Mouse (Mus musculus) kidney, embryonic 15.5 days (tissue): ENCODE results near the gene Foxn3. TPM values are rescaled to one million over a fixed set of nuclear protein-coding genes. Genes with fewer than 3 reads are reported as not detected.

Experiments used
- ATAC-seq: fragments of 200-750 bp; cut with Nextera tagmentation; replicated peaks from 2 replicates; pipeline ENCODE4 v1.8.0; 2017; ENCODE audit warnings: moderate TSS enrichment; ENCODE audit not compliant: low FRiP score
- H3K27ac ChIP-seq: fragments of 300-500 bp; sonication (generic); 2 replicates; pipeline ENCODE4 v1.5.1; 2015; ENCODE audit warnings: mild to moderate bottlenecking, inconsistent platforms
- H3K27me3 ChIP-seq: fragments of 300-500 bp; sonication (generic); 2 replicates; pipeline ENCODE4 v1.6.1; 2015; ENCODE audit warnings: inconsistent platforms
- H3K36me3 ChIP-seq: fragments of 300-500 bp; sonication (generic); 2 replicates; pipeline ENCODE4 v1.6.1; 2015; ENCODE audit warnings: inconsistent platforms
- H3K4me1 ChIP-seq: fragments of 300-500 bp; sonication (generic); 2 replicates; pipeline ENCODE4 v1.6.1; 2015; ENCODE audit warnings: inconsistent platforms
- H3K4me2 ChIP-seq: fragments of 300-500 bp; sonication (generic); 2 replicates; pipeline ENCODE4 v1.6.1; 2015; ENCODE audit warnings: moderate library complexity, mild to moderate bottlenecking, inconsistent platforms
- H3K4me3 ChIP-seq: fragments of 300-500 bp; sonication (generic); replicated peaks from 2 replicates; pipeline ENCODE4 v1.5.1; 2015; ENCODE audit warnings: mild to moderate bottlenecking, inconsistent platforms
- H3K9ac ChIP-seq: fragments of 300-500 bp; sonication (generic); 2 replicates; pipeline ENCODE4 v1.6.1; 2015; ENCODE audit warnings: mild to moderate bottlenecking, inconsistent platforms
- H3K9me3 ChIP-seq: fragments of 300-500 bp; sonication (generic); replicated peaks from 2 replicates; pipeline ENCODE4 v1.6.1; 2016; ENCODE audit warnings: inconsistent platforms
- WGBS: fragments of 180-500 bp; shearing (Covaris S2); methylation state at CpG from one replicate; pipeline ENCODE4 v1.1.7; 2015; ENCODE audit warnings: mixed read lengths; 5-methylcytosine and 5-hydroxymethylcytosine counted together
- polyA plus RNA-seq: library from polyadenylated mRNA; unstranded; fragments of >200 nt; fragmentation: Nextera tagmentation; extraction: Ambion mirVana; gene quantifications from 2 replicates; pipeline ENCODE4 v1.2.1, GENCODE M21; 2015

Gene Foxn3
- polyA plus RNA-seq, 1 experiment from 2014 or later, result 65.7 TPM

DNA sequence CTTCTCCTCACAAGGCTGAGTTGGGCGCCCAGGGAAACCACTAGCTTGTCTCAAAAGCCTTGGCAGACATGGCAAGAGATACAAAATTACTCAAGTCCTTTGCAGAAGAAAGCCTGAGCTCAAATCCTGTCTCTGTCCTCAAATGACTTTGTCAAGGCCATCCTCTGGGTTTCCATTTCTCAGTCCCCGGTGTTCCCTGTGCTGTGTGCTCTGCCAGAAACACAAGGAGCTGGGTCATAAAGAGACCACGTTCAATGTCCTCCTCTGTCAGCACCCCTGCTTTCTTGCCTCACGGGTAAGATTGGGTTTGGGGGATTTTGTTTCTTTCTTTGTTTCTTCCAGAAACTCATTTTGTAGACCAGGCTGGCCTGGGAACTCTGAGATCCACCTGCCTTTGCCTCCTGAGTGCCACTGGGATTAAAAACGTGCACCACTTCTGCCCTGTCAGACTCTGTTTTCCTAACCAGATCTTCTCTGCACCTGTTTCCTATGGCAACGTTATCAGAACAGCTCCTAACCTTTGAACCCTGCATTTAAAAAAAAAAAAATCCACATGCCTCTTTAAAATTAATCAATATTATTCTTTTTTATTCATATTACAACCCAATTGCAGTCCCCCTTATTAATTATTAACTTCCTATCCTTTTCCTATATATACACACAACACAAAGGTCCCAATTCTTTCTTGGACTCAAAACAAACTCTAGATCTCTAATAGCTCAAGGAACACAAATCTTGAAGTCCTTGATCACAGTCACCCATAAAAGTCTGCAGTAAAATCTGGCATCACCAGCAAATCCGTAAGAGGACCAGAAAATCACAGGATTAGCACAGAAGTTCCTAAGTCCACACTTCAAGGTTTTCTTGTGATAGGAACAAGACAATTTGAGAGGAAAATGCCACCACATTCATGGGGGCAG lies 144.6 kb downstream of the Foxn3 start:
- H3K27ac ChIP-seq, result no peak overlapping the region
- no peaks in the 10 kb centered on the region for H3K27me3 ChIP-seq
- no peak overlapping the region for H3K9ac ChIP-seq
- H3K4me1 ChIP-seq, result no peaks in the 10 kb centered on the region
- no peaks in the 10 kb centered on the region for H3K36me3 ChIP-seq
- 60% methylated on average over 7 of the region's 7 CpGs for WGBS
- no peak overlapping the region for H3K4me3 ChIP-seq
- H3K4me2 ChIP-seq, result no peak overlapping the region
- H3K9me3 ChIP-seq, result no peaks in the 10 kb centered on the region
- no peak for ATAC-seq

DNA sequence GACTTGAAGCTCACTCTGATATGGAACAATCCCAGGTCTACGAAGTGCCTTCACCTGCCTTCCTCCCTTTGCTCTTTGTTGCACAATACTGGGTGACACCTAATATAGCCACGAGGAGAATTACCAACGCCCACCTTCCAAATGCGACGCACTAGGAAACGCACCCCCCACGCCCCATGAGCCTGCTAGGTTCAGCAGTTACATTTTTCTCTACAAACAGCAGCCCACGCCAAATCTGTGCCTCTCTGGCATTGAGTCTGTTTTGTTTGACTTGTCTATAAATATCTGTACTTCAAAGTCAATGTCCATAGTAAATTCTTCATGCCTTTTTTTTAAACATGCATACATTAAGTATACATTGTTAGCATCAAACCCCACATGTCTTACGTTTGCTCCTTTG lies 145.5 kb downstream of the Foxn3 start:
- no peak for ATAC-seq
- Histone ChIP-seq H3K4me1 (no peaks in the 10 kb centered on the region), H3K9me3 (no peaks in the 10 kb centered on the region), H3K36me3 (no peaks in the 10 kb centered on the region), H3K4me2 (no peak overlapping the region), H3K27ac (no peak overlapping the region), H3K9ac (no peak overlapping the region), H3K4me3 (no peak overlapping the region), H3K27me3 (no peaks in the 10 kb centered on the region)
- WGBS, result 71% methylated on average over 9 of the region's 9 CpGs

DNA sequence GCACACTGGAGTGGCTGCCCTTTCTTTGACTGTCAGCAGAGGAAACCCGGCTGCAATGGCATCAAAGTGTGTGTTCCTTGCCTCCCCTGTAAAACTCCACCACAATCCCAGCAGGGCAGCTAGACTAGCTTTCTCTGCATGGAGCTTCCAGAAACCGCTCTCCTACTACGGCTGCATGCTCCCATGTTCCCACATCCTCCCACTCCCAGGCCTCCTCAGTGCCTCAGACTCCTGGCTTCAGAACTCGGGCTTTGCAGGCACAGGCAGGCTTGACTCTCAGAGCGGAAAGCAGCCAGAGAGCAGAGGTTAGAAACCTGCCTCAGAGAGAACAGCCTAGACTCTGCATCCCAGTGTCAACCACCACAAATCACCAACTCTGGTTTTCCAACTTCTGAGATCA lies 147.8 kb downstream of the Foxn3 start:
- Histone ChIP-seq H3K27me3 (0 out of 2 replicates have a peak, but pooled peaks cover 4% of the 10 kb centered on the region), H3K4me3 (no peak overlapping the region), H3K9me3 (no peaks in the 10 kb centered on the region), H3K9ac (no peak overlapping the region), H3K27ac (no peak overlapping the region), H3K4me1 (no peaks in the 10 kb centered on the region), H3K4me2 (no peak overlapping the region), H3K36me3 (no peaks in the 10 kb centered on the region)
- 48% methylated on average over 5 of the region's 5 CpGs for WGBS
- ATAC-seq, result no peak

DNA sequence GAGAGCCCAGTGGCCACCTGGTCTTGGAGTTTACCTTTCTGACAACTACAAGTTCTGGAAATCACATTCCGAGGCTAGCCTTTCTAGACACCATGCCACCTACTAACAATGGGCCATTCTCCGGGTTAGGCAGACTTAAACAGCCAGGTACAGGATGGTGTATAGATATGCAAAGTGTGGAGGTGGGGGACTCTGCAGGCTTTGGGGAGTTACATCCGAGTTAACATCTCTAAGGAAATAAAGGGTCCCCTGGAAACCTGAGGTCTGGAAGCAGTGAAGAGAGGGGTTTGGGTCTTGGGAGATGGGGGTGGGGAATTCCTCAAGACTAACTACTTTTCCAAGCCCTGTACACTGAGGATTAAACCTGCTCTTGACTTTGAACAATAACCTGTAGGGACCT lies 150.9 kb downstream of the Foxn3 start:
- 62% methylated on average over 3 of the region's 3 CpGs for WGBS
- no peak overlapping the region for H3K4me3 ChIP-seq
- no peak overlapping the region for H3K9ac ChIP-seq
- no peaks in the 10 kb centered on the region for H3K4me1 ChIP-seq
- H3K27ac ChIP-seq, result no peak overlapping the region
- no peaks in the 10 kb centered on the region for H3K9me3 ChIP-seq
- H3K4me2 ChIP-seq, result no peak overlapping the region
- no peak for ATAC-seq
- H3K36me3 ChIP-seq, result no peaks in the 10 kb centered on the region
- peaks cover 4% of the 10 kb centered on the region; the same call in 1 of the 2 replicates for H3K27me3 ChIP-seq

DNA sequence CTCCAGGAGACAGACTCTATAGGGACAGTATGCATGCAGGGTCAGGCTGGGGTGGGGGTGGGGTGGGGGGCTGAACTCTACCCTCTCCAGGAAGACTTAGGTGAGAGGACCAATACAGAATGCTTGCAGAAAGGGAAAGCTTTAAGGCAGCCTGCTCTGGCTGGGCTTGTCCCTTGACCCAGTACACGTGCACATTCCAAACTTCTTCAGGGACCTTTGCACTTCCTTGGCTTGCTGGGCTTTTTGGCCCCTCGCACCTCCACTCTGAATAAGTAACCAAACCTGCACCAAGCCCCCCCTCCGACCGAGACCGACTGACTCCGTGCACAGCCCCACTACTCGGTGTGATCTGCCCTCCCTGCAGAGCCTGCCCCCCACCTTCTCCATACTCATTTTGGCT lies 151.3 kb downstream of the Foxn3 start:
- no peak overlapping the region for H3K4me2 ChIP-seq
- H3K36me3 ChIP-seq, result no peaks in the 10 kb centered on the region
- no peak overlapping the region for H3K27ac ChIP-seq
- no peak overlapping the region for H3K9ac ChIP-seq
- no peak overlapping the region for H3K4me3 ChIP-seq
- peaks cover 4% of the 10 kb centered on the region; the same call in 1 of the 2 replicates for H3K27me3 ChIP-seq
- no peaks in the 10 kb centered on the region for H3K9me3 ChIP-seq
- peak; percentile 67 for ATAC-seq
- H3K4me1 ChIP-seq, result no peaks in the 10 kb centered on the region
- 47% methylated on average over 7 of the region's 7 CpGs for WGBS

DNA sequence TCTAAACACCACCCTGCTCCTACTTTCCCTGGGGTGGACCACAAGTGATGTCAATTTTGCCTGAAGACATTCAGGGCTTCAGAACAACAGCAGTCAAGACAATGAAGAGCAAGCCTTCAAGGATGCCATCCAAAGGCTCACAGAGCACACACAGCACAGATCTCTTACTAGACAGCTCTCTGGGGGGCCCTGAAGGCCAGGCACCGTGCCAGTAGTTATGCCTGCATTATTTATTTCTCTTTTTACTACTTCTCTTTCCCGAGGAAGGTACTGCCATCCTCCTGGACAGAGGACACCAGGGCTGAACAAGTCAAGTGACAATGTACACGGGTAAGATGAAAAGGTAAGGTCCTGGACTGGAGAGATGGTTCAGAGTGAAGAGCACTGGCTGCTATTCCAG lies 154.7 kb downstream of the Foxn3 start:
- Histone ChIP-seq H3K27me3 (peaks cover 4% of the 10 kb centered on the region; the same call in 1 of the 2 replicates), H3K4me2 (no peak overlapping the region), H3K9ac (no peak overlapping the region), H3K4me3 (no peak overlapping the region), H3K4me1 (0 out of 2 replicates have a peak, but pooled peaks cover 6% of the 10 kb centered on the region), H3K9me3 (no peaks in the 10 kb centered on the region), H3K27ac (no peak overlapping the region), H3K36me3 (no peaks in the 10 kb centered on the region)
- WGBS, result 63% methylated on average over 3 of the region's 3 CpGs
- ATAC-seq, result no peak

DNA sequence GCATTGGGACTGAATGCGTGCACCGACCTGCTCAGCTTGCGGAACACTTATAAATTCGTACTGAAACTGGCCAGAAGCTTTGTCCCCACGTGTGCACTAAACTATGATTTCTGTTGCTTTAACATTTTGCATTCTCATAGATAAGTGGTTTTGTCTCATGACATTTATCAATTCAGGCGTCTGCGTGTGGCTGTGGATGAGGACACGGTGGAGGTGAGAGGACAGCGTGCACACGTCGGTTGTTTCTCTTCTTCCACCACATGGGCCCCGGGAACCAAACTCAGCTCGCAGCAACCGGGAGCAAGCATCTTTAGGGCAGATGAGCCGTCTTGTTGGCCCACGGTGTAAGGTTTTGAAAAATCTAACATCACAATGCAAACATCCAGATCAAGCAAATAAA lies 155.3 kb downstream of the Foxn3 start:
- no peak overlapping the region for H3K4me2 ChIP-seq
- no peak overlapping the region for H3K9ac ChIP-seq
- H3K4me1 ChIP-seq, result 0 out of 2 replicates have a peak, but pooled peaks cover 6% of the 10 kb centered on the region
- no peak overlapping the region for H3K27ac ChIP-seq
- H3K36me3 ChIP-seq, result no peaks in the 10 kb centered on the region
- WGBS, result 95% methylated on average over 16 of the region's 16 CpGs
- H3K9me3 ChIP-seq, result 0 out of 2 replicates have a peak, but pooled peaks cover 4% of the 10 kb centered on the region
- ATAC-seq, result no peak
- H3K27me3 ChIP-seq, result peaks cover 4% of the 10 kb centered on the region; the same call in 1 of the 2 replicates
- H3K4me3 ChIP-seq, result no peak overlapping the region

DNA sequence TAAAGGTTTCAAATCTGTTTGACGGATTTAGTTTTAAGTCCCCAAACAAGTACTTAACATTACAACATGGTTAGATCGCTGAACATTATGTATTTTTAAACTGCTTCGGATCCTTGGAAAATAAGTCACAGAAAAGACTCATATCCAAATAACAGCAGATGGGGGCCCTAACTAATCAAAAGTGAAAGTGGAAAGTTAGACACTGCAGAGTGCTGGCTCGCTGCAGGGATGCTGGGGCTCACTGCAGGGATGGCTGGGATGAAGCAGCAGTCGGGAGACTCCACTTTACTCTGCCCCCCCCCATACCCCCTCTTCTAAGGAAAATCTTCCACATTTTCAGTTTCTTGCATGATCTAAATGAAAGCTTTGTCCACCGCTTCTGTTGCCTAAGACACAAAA lies 156.1 kb downstream of the Foxn3 start:
- Histone ChIP-seq H3K9me3 (0 out of 2 replicates have a peak, but pooled peaks cover 9% of the 10 kb centered on the region), H3K9ac (no peak overlapping the region), H3K27me3 (peaks cover 3% of the 10 kb centered on the region; the same call in 1 of the 2 replicates), H3K4me1 (0 out of 2 replicates have a peak, but pooled peaks cover 6% of the 10 kb centered on the region), H3K4me3 (peak overlapping the region; percentile 7; the same call in 1 of the 2 replicates), H3K36me3 (no peaks in the 10 kb centered on the region), H3K4me2 (peak overlapping the region; percentile 43), H3K27ac (no peak overlapping the region; the same call in 1 of the 2 replicates)
- no peak for ATAC-seq
- 69% methylated on average over 6 of the region's 6 CpGs for WGBS

DNA sequence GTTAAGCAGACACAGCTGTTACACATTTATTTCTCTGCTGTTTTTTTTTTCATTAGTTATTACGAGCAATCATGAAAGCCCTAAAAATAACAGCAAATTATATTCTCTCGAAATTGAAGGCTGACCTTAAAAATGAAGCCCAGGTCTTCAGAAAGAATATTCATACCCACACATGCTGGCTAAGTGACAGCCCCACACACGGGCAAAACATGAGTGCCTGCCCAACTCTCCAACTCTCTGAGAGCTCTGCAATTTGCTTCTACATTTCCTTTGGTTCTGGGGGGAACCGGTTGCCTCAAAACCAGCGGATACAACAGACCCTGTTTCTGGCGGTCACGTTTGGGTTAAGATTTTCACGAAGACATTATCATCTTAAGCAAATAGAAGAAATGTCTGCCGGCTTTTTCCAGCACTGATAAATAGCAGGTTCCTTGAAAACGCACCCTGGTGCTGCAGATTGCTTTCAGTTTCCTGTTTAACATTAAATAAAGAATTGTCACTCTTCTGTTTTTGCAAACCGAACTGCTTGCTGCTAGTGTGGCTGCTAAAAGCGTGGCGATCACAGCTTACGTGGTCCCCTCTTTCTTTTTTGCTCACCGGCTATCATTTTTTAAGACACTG lies 156.6 kb downstream of the Foxn3 start:
- peak overlapping the region; percentile 22; the same call in 1 of the 2 replicates for H3K27ac ChIP-seq
- H3K27me3 ChIP-seq, result no peaks in the 10 kb centered on the region; the same call in 1 of the 2 replicates
- H3K4me3 ChIP-seq, result peak overlapping the region; percentile 7; the same call in 1 of the 2 replicates
- WGBS, result 57% methylated on average over 15 of the region's 15 CpGs
- H3K9me3 ChIP-seq, result 0 out of 2 replicates have a peak, but pooled peaks cover 9% of the 10 kb centered on the region
- no peak for ATAC-seq
- no peaks in the 10 kb centered on the region for H3K36me3 ChIP-seq
- H3K9ac ChIP-seq, result no peak overlapping the region
- H3K4me2 ChIP-seq, result peak overlapping the region; percentile 43
- H3K4me1 ChIP-seq, result 0 out of 2 replicates have a peak, but pooled peaks cover 6% of the 10 kb centered on the region

DNA sequence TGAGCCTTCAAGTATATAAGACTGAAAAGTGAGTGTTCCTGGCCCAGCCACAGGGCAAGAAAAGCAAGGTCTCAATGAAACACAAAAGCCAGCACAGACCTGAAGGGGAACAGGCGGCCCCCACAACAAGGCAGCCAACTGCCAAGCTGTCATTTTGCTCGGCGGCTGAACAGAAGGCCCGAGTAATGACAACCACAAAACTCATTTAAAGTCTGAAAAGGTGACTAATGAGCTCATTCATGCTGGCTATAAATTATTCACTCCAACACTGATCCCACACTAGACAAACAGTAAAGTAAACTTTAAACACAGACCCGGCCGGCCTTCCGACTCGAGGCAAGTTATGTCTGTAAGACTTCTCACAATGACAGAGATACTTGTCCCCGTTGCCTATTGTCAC lies 157.1 kb downstream of the Foxn3 start:
- Histone ChIP-seq H3K4me3 (no peak overlapping the region), H3K36me3 (no peaks in the 10 kb centered on the region), H3K9me3 (0 out of 2 replicates have a peak, but pooled peaks cover 9% of the 10 kb centered on the region), H3K9ac (no peak overlapping the region), H3K4me2 (0 out of 2 replicates have a peak overlapping the region, but pooled peaks have one; percentile 10), H3K27ac (0 out of 2 replicates have a peak overlapping the region, but pooled peaks have one; percentile 27), H3K4me1 (0 out of 2 replicates have a peak, but pooled peaks cover 6% of the 10 kb centered on the region), H3K27me3 (no peaks in the 10 kb centered on the region; the same call in 1 of the 2 replicates)
- ATAC-seq, result peak; percentile 67; the same call in 1 of the 2 replicates
- WGBS, result 27% methylated on average over 9 of the region's 9 CpGs

DNA sequence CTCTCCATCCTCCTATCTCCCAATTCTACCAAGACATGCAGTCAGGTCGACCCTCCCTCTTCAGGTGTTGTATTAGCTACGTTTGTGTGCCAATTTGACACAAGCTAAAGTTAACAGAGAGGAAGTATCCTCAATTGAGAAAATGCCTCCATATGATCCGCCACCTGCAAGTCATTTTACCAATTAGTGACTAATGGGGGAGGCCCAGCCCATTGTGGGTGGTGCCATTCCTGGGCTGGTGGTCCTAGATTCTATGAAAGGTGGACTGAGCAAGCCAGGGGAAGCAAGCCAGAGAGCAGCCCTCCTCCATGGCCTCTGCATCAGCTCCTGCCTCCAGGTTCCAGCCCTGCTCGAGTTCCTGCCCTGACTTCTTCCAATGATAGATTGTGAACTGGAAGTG lies 158.0 kb downstream of the Foxn3 start:
- ATAC-seq, result no peak

More for the DNA sequence above, 158.0 kb downstream of the Foxn3 start:
- Histone ChIP-seq H3K27ac (no peak overlapping the region), H3K9me3 (0 out of 2 replicates have a peak, but pooled peaks cover 9% of the 10 kb centered on the region), H3K4me1 (0 out of 2 replicates have a peak, but pooled peaks cover 6% of the 10 kb centered on the region), H3K27me3 (no peaks in the 10 kb centered on the region; the same call in 1 of the 2 replicates), H3K4me2 (no peak overlapping the region), H3K36me3 (no peaks in the 10 kb centered on the region), H3K9ac (no peak overlapping the region), H3K4me3 (no peak overlapping the region)
- 86% methylated on average over 4 of the region's 4 CpGs for WGBS
